Mouse (Mus musculus) gastrocnemius, postnatal 10 days (tissue): ENCODE results near the gene Cdkl4. TPM values are rescaled to one million over a fixed set of nuclear protein-coding genes. Genes with fewer than 3 reads are reported as not detected.

ENCODE experiments used
- DNase-seq: peaks from one replicate; pipeline ENCODE4 v3.0.0; 2021; ENCODE audit warnings: mixed read lengths
- total RNA-seq, 2 experiments: library from RNA; stranded (reverse); gene quantifications; 2 replicates each; pipeline ENCODE4 v1.2.3; 2021

The Cdkl4 gene
- total RNA-seq, 2 experiments from 2014 or later = 0.09 to 0.14 TPM

DNA sequence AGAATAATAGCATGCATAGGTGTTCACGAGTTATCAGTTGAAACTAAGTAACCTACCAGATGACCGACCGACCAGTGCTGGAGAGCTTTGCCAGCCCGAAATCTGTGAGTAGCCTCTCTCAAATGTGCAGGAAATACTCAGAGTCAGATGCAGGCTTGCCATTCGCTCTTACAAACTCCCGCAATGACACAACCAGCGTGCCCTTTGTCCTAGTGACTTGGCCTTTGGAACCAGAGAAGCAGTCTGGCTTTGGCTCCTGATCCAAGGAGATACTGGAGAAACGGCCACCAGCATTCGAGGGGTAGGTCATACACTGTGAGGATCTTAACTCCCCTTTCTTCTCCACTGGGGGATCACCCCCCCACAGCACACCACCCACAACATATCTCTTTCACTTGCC is 61.7 kb downstream of the Cdkl4 start:
- no peak for DNase-seq

DNA sequence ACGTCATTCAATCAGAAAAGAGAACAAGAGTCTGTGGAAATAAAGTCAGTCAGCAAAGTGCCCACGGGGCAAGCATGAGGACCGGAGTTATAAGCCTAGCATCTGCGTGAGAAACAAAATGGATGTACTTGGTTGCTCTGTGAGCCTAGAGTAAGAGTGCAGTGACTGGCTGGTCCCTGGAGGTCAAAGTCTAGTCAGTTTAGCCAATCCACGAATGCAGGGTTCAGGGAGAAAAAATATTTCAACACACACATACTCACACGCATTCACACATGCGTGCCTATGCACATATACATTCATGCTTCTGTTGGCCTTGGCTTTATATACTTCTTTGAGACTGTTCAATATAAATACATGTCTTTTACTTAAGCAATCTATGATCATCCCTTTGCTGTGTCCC is 62.1 kb downstream of the Cdkl4 start:
- no peak for DNase-seq

DNA sequence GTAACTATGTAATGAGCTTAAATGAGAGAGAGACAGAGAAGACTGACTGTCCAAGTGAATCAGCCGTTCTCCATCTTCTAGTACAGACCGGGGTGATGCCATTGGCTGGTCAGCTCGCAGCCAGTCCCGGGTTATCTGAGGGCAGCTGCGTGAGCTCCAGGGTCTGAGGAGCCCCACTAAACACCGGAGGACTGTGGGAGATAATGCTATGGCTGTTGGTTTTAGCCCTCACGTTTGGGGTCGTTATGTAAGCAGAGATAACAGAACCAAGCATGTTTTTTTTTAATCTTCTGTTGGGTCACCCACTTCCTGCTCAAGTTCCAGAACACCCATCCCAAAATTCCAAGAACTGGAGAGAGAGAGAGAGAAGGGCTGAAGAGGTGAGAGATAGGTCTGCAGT is 63.8 kb downstream of the Cdkl4 start:
- no peak for DNase-seq

DNA sequence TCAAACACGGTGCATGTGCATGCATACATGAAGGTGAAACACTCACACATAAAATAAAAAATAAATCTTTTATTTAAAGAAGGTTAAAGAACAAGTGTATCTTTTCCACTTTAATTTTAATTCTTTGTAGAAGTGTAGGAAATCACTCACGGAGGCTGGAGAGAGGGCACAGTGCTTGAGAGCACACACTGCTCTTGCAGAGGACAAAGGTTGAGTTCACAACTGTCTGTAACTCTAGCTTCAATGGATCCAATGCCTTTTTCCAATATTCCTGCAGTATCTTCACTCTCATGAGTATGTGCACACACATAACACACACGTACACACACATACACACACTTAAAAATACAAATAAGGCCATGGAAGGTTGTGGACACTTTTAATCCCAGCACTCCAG is 67.2 kb downstream of the Cdkl4 start:
- no peak for DNase-seq

DNA sequence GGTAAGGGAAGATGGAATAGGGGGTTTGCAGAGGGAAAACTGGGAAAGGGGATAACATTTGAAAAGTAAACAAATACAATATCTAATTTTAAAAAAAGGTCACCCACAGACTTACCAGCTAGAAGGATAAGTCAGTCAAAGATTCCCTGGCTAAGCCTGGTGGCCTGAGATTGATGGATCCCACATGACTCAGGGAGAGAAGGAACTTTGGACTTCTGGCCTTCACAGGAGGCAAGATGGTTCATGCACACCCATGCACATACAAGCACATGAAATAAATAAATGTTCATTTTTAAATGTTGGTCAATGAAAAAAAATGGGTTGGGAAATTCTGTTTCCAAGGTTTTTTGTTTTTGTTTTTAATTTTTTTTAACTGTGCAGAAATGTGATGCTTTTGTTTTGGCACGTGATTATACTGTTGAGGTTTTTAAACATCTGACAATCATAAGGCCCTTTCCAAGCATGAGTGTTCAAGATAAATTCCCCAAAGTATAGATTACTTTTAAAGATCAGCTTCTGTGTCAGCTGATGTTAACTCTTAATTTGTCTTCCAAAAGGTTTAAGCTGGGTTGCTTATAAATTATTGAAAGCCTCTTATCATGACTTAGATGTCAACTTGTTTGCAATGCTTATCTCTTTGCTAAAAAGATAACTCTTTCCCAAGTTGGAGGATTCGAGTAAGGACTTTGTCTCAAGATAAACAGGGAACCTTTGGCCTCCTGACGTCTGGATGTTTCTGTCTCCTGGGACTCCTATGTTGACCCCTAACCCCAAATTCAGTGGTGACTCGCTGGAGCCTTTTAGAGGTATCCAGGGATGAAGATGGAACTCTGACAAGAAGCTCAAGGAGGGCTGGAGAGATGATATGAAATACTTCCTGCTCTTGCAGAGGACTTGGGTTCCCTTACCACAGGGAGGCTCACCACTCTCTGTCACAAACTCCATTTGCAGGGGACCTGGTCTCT is 67.8 kb downstream of the Cdkl4 start:
- no peak for DNase-seq

DNA sequence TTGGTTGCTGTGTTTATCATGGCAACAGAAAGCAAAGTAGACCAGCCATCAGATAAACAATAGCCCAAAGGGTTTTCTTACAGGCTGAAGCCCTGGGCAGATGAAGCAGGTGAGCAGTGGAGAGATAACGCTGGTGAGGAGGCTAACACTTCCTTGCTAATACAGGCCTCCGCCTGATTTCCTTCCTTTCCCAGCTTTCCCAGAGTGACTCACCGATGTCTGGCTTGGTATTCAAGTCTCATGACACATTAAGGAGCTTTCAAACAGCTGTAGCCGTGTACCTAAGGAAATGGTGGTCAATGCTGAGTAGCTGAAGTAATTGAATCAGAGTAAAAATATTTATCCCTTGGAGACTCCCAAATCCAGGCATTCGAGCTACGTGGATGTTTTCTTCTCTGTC is 71.8 kb downstream of the Cdkl4 start:
- DNase-seq = no peak

DNA sequence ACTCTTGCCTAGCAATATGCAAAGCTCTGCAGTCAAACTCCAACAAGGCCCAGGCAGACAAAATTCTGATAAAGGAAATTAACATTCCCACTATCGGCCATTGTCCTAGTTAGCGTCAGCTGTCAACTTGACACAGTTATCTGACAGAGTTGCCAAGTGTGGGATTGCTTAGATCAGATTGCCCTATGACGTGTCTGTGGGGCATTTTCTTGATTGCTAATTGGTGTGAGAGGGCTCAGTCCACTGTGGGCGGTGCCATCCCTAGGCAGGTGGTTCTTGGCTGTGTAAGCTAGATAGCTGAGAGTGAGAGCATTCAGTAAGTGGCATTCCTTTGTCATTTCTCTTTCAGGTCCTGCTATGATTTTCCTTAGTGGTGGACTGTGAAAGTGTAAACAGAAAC is 72.3 kb downstream of the Cdkl4 start:
- DNase-seq = no peak

DNA sequence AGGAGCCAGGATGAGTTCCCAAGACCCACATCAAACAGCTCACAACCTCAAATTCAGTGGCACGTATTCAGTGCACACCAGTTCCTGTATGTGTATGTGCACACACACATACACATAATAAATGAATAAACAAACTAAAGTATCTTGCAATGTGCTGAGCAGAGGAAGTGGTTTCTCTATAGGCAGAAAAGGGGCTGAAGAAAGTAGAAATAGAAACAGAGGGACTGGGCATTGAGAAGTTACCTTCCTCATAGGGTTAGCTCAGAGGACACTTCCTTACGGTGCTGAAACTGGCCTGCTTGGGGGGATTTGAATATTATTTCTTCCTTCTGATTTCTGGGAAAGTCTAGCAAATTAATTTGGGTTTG is 75.8 kb downstream of the Cdkl4 start:
- DNase-seq = no peak

DNA sequence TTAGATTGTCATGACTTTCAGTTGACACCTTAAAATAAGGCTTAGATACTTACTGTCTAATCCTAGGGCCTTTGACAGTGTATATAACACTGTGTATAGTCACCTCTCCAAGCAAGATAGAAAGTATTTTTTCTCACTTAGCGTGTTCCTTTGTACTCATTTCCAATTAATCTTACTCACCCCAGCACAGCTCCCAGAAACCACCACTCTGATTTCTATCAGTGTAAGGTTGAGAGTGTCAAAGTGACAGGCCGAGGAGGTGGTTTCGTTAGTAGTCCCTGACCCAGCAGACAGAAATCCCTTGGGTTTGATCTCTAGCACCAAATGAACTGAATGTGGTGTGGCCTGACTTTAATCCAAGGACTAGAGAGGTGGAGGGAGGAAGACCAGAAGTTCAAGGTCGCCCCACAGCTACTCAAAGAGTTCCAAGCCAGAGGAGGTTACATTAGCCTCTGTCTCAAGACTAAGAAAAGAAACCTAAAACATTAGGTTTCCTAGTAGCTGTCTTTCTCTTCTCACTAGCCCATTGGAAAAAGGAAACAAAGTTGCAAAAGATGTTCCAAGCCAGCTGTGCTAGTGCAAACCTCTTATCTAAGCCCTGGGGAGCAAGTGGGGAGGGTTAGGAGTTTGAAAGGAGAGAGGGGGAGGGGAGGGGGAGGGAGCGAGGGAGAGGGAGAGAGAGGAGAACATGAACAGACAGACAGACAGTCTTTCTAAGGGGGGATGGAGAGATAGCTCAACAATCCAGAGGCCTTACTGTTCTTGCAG is 76.4 kb downstream of the Cdkl4 start:
- no peak for DNase-seq

DNA sequence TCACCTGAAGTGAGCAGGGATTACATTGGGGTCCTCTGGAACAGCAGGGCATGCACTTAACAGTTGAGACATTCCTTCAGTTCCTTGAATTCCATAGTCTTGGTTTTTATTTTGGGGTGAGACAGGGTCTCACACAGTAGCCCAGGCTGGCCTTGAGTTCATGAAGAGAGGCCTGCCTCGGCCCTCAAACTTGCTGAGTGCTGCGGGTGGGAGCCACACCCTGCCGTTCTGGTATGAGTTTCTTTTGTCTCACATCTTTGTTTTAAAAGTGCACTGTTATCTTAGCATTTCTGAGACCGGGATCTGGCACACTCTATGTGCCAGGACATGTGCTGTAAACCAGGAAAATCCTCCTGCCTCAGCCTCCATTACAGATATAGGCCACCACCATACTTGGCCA is 77.6 kb downstream of the Cdkl4 start:
- no peak for DNase-seq

DNA sequence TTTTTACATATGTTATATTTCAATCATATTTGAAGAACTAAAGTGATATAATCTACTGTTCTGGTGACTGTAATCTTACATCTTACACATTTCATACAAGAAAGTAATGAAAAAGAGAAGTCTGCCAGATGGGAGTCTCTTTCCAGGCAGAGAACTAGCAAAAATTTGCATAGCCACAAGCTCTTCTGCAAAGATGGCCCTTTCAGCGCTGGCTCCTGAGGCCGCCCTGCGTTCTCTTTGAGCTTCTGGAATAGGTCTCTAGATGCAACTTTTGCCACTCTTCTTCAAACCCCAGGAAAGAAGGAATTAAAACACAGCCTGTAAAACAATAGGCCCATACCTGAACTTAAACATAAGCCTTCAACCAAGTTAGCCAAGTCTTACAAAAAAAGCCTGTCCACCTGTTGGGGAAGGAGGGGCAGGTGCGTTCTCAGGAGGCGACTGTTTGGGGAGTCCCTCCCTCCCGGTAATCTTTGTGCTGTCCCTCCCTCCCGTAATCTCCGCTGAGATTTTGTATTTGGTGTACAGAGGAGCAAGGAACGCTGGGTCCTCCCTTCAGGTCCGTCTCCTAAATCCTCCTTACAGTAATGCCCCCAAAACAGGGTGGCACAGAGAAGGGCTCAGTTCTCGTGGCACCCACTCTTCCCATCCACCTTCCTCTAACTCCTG is 78.9 kb downstream of the Cdkl4 start:
- DNase-seq = no peak

DNA sequence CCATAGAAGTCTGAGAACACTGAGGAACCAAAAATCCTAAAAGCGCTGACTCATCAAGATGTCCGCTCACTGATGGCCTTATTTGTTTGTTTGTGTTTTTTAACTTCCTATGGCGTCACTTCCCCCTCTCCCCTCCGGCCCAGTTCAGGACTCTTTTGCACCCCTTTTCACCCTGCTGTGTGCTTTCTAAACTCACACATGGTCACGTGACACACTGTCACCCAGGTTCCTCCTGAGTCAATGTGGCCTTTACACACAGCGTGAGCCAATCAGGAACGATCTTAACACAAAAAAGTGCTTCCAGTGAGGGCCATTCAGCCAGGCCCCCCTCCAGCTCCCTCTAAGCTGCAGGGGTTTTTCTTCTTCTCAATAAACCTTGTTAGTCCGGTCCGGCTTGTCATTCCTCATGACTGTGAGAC is 80.4 kb downstream of the Cdkl4 start:
- DNase-seq = no peak

DNA sequence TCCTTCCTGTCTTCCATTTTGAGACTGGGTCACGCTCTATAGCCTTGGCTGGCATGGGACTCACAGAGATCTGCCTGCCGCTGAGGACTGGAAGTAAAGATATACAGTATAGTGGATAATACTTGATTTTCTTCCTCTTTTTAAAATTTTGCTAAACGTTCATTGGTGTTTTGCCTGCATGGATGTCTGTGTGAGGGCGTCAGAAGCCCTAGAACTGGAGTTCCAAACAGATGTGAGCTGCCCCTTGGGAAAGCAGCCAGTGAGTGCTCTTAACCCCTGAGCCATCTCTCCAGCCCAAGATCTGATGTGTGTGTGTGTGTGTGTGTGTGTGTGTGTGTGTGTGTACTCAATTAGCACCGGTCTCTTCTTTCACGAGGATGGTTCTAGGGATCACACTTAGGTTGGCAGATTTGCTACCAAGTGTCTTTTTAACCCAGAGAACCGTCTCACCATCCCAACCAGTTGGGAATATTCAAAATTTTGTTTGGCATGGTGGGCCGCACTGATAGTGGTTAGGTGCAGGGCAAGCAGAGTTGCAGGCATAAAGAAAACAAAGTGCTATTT is 80.9 kb downstream of the Cdkl4 start:
- DNase-seq = no peak

DNA sequence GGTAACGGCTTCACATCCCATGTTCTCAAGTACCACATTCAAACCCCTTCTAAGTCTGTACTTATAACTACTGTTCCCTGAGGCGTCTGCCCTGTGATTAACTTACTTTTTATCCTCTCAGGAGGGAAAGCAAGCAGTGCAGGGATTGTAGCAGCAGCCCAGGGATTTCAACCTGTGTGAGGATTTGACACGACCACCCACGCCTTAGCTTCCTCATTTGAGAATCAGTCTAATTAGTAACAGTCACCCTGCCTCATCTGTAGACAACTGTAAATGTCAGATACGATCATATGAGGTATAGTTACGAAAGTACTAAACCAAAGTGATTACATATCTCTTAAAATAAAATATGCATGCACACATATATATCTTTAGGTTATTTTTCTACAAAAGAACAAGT is 81.4 kb downstream of the Cdkl4 start:
- no peak for DNase-seq

DNA sequence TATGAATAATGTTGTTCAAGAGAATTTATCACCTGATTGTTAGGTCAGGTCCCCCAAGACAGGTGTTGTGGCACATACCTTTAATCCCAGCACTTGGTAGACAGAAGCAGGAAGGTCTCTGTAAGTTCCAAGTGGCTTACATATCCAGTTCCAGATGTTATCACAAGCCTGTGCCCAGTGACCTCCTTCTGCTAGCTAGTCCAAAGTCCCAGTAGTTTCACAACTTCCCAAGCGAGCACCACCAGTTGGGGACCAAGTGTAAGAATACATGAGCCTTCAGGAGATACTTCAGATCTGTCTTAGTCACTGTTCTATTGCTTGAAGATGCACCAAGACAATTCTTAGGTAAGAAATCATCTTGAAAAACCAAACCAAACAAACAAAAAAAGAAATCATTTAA is 83.7 kb downstream of the Cdkl4 start:
- DNase-seq = no peak

DNA sequence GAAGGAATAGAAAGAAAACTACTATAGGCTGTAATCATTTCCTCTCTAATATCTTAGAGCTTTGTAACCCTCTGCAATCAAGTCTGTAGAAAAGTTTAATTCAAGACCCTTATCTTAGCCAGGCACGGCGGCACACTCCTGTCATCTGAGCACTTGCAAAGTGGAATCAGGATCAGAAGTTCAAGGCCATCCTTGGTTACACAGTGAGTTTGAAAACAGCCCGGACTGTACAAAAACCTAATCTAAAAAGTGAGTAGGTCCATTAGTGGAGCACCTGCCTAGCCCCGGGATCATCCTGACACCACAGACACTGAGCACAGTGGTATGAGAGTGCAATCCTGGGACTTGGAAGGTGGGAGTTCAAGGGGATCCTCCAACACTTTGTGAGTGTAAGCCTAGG is 84.8 kb downstream of the Cdkl4 start:
- no peak for DNase-seq

DNA sequence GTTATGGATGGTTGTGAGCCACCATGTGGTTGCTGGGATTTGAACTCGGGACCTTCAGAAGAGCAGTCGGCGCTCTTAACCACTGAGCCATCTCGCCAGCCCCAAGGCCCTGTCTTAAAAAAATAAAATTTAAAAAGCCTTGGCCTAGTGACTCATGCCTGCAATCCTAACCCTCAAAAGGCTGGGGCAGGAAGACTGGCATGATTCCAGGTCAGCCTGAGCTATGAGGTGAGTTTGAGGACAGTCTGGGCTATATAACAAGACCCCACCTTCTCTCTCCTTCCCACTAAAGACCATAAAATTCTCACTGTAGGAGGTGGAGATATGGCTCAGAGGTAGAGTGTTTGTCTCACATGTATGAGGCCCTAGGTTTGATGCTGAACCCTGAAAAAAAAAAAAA is 85.3 kb downstream of the Cdkl4 start:
- no peak for DNase-seq

DNA sequence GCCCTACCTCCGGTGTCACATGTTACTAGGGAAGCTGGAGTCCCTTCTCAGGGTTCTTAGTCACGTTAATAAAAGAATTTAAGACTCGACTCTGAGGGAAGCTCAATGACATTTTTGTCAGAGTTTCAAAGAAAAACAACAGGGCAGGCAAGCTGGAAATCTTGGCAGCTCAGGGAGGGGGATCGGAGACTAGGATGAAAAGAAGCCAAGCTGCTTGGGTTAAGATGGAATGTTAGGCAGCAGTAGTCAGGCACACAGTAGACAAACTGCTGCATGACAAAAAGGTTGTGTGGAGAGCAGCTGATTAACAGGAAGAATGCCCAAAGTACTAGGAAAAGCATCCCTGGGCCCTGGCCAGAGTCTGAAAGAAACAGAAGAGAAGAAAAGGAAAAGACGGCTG is 87.4 kb downstream of the Cdkl4 start:
- no peak for DNase-seq

DNA sequence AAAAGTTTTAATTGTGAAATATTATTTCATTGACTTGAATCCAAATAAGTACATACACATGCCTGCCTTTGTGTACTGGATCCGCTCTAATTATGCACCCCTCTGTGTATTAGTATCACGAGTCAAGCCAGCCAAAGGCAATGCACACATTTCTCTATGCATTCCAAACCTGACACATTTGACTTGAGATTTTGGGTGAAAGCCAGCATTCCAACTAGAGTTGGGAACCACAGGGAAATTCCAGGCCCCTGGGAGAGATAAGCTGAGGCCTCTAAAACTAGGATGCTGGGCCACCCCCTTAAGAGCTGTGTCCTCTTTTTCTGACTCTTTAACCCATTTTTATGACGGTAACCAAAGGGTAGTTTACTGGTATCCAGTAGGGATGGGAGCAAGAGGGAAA is 88.7 kb downstream of the Cdkl4 start:
- no peak for DNase-seq

DNA sequence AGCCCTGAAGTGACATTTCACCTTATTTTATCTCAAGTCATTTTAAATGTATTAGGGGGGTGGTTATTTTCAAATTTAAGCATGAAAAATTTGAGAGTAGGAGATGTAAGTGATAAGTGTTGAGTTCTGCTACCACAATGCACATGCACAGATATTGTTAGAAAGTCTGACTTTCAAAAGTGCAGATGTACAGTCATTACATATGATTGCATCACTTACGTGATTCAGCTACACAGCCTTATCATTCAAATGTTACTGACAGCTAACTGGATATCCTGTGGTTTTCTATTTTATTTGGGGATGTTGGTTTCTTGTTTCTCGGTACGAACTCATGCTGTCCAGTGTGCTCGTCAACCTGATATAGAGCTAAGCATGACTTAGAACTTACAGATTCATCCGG is 92.5 kb downstream of the Cdkl4 start:
- DNase-seq = no peak

DNA sequence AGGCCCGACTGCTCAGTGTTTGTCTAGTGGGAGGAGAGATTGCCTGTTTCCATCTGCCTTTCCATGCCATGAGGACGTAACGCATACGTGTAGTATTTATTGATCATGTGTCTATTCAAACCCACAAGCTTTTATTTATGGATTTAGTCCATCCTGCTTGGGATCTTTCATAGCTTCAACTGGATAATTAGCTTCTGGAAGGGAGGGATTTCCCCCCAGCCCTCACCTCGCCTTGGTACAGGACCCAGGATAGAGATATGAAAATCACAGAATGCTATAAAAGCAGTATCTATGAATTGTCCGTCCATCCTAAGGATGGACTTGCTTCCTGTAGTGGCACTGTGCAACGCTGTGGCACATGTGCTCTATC is 96.8 kb downstream of the Cdkl4 start:
- no peak for DNase-seq

DNA sequence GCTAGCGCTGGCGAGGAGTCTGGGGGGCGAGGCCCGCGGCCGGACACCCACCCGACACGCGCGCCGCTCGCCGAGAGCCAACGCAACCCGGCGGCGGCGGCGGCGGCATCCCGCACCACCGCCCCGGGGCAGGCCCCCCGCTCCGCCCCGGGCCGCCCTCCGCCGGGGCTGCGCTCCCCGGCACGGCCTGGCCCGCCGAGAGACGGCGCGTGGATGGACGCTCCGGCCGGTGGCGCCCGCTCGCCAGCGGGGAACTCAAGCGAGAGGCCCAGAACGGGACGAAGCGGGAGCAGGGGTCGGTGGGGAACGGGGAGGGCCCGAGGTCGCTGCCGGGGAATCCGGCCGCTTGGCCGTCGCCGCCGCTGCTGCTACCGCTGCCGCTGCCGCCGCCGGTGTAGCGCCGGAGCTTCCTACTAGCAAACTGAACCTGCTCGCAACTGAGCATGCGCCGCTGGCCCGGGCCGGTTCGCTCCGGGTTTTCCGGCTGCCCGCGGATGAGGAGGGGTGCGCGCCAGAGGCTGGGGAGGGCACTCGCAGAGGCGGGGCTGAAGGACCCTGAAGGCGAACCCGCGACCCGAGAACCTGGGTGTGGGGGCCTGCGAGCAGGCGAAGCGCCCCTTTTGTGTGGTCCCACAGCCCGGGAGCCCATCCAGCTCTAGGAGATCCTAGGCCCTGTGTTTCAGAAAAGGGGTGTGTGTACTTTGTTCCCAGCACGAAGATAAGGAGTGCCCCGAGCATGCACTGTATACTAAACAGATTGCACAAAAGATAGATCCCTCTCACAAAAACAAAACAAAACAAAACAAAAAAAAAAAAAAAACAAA is 97.4 kb downstream of the Cdkl4 start, which contains the start of gene Sos1:
Gene Sos1 (minus strand): TSS at position 423 of the 824 bp plus-strand sequence.
- DNase-seq = peak; percentile 98
